In genomic region chr4:32250333-32251004, GRCm38 (mm10) we compare ENCODE assay signal across 7 mouse cellular contexts. TPM values are rescaled to one million over a fixed set of nuclear protein-coding genes. Genes with fewer than 3 reads are reported as not detected.
DNase-seq lines count a peak whose midpoint lies in the region; ATAC-seq lines count a peak whose summit lies in the region.

No protein-coding gene starts in this region.

- peak; percentile 50 for ATAC-seq in kidney, embryonic 15.5 days (replicated peaks; ENCODE audit: low FRiP score)

- H3K36me3 ChIP-seq in heart, embryonic 10.5 days, result 0 out of 2 replicates have a peak, but pooled peaks cover 3% of the 10 kb centered on the region
- H3K36me3 ChIP-seq in kidney, embryonic 15.5 days, result no peaks in the 10 kb centered on the region

- H3K4me2 ChIP-seq in kidney, embryonic 15.5 days, result peak overlapping the region; percentile 56

- no peaks in the 10 kb centered on the region for H3K27me3 ChIP-seq in heart, embryonic 10.5 days (ENCODE audit: insufficient read depth, poor library complexity, severe bottlenecking)
- H3K27me3 ChIP-seq in kidney, embryonic 15.5 days, result no peaks in the 10 kb centered on the region

- peaks cover 70% of the 10 kb centered on the region for H3K4me1 ChIP-seq in heart, embryonic 10.5 days
- H3K4me1 ChIP-seq in kidney, embryonic 15.5 days, result peaks cover 50% of the 10 kb centered on the region

- no peaks in the 10 kb centered on the region for H3K9me3 ChIP-seq in heart, embryonic 10.5 days
- H3K9me3 ChIP-seq in kidney, embryonic 15.5 days (replicated peaks), result no peaks in the 10 kb centered on the region

- peak overlapping the region; percentile 40 for H3K4me3 ChIP-seq in heart, embryonic 10.5 days
- peak overlapping the region; percentile 27 for H3K4me3 ChIP-seq in kidney, embryonic 15.5 days (replicated peaks)

- DNase-seq in thymus, postnatal 4 days, result peak; percentile 34
- no peak for DNase-seq in thymus, adult 18-20 months
- peak; percentile 48 for DNase-seq in c-Kit-positive CD71-positive TER-119-positive erythroid progenitor cells, embryonic 14.5 days (ENCODE audit: low spot score)
- DNase-seq in heart, embryonic 10.5 days (ENCODE audit: low spot score), result no peak
- peak; percentile 74 for DNase-seq in lung, postnatal 25 days (ENCODE audit: low spot score)
- DNase-seq in retina, embryonic 14.5 days (ENCODE audit: low spot score), result peak; percentile 35

- no peak overlapping the region for H3K9ac ChIP-seq in kidney, embryonic 15.5 days

- peak overlapping the region; percentile 89 for H3K27ac ChIP-seq in heart, embryonic 10.5 days
- H3K27ac ChIP-seq in kidney, embryonic 15.5 days, result peak overlapping the region; percentile 89

- WGBS in heart, embryonic 10.5 days, result 6% methylated on average over 16 of the region's 16 CpGs
- 7% methylated on average over 16 of the region's 16 CpGs for WGBS in kidney, embryonic 15.5 days

RNA-seq across cellular contexts. Expression of gene Bach2, which starts 11.9 kb away (rescaled TPM):
- 7.7 and 8.8 TPM in 2 replicates for polyA plus RNA-seq in heart, embryonic 10.5 days (2016; fragmentation: Nextera tagmentation; extraction: Ambion mirVana)
- 8.0 and 8.8 TPM in 2 replicates for polyA plus RNA-seq in kidney, embryonic 15.5 days (2015; fragmentation: Nextera tagmentation; extraction: Ambion mirVana)

Comparison
In these comparisons a context has a peak if more than half of its experiments do, and no peak if none do; other contexts are left out.
1. DNase-seq: peak in thymus, postnatal 4 days (single experiment), c-Kit-positive CD71-positive TER-119-positive erythroid progenitor cells, embryonic 14.5 days (single experiment), lung, postnatal 25 days (single experiment) and retina, embryonic 14.5 days (single experiment); none in thymus, adult 18-20 months (0 of 2) and heart, embryonic 10.5 days (single experiment).